Mouse (Mus musculus): ENCODE data around the gene Med20.

The Med20 gene

DNA sequence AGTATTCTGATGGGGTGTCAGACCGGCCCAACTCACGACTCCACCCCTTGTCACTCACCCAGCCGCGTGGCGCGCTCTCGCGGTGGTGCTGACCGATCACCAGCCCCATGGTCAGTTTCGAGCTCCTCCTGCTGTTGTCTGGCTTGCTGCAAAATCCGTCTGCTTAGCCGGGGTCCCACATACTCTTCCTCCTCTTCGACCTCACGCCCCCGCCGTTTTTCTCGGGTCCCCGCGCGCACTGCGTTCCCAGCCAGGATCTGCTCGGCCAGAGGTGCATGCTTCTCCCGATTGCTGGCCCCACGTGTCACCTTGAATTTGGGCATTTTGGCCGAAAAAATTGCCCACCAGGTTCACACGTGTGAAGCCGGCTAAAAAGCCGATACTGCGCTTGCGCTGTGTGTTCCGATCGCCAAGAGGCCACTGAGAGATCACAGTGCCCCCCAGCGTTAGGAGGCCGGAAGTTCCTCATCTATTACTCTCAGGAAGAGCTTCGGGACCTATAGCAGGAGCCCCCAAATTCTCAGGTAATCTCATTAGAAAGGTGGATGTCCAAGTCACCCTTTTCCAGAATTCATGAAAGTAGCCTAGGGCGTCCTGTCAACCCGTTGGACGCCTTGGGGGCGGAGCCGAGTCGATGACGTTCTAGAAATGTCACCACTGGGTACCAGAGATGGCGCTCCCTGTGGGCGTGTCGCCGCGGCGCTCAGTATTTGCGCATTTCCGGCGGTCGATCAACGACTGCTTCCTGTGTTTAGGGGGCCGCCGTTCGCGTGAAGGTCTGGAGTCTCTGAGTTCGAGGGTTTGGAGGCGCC is at the start of gene Med20, which contains the start of the genes Bysl and Gm20517:
Gene Med20 (plus strand): TSS at position 734 of the 812 bp plus-strand sequence.
Gene Bysl (minus strand): TSS at position 644 of the 812 bp plus-strand sequence.
Gene Gm20517 (plus strand): TSS at position 741 of the 812 bp plus-strand sequence.
- in situ Hi-C loops (cut with MboI; ENCODE audit: unreplicated experiment in 2 of 2), result loop anchor here (5.0 to 10.0 kb wide), 5 partner anchors 76 to 494 kb away; partner anchors contain the start of genes Mrps10 (in 2 of the 2), Frs3 (in 1 of the 2), Gm21981 (in 1 of the 2) and Prickle4 (in 1 of the 2)

- in situ Hi-C loops (cut with MboI; ENCODE audit: unreplicated experiment in 2 of 2), result no loop called here
Observed at GRCm38 (mm10) chr17:47562875-47563274, 48.5 kb upstream of the Med20 start.

GRCm38 (mm10) chr17:47564612-47565011 is 46.8 kb upstream of the Med20 start:
- in situ Hi-C loops (cut with MboI; ENCODE audit: unreplicated experiment in 2 of 2), result no loop called here

DNA sequence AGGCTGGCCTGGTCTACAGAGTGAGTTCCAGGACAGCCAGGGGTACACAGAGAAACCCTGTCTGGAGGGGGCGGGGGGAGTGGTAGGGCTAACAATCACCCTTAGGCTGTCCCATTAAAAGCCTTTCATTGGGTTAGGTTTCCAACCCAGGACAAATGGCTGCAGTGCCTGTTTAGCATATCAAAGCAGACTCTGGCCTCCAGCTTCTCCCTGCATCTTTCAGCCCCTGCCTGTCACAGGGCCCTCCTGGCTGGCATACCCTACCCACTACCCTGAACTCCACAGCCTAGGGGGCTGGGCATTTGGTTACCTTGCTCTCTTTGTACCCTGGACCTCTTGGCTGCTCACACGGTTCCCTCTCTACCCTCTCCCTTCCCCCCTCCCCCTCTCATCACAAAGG is 45.2 kb upstream of the Med20 start:
- in situ Hi-C loops (cut with MboI; ENCODE audit: unreplicated experiment in 2 of 2), result no loop called here

DNA sequence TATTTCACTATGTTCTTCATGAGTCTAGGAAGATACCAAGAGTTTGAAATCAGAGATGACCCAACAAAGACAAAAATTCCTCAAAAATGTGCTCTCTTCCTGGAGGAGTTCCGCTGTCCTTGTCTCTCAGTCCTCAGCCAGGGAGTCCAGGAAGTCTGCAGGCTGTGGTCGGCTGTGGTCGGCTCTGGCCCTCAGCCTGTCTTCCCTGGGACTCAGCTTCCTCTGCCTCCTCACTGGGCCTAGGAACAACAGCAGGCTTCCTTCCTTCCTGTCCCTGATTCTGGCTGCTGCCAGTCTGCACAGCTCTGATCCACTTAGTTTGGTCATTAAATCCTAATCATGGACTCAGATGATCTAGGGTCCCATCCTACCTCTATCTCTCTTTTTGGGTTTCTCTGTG is 44.1 kb upstream of the Med20 start:
- in situ Hi-C loops (cut with MboI; ENCODE audit: unreplicated experiment in 2 of 2), result no loop called here

GRCm38 (mm10) chr17:47568389-47568788 is 43.0 kb upstream of the Med20 start:
- in situ Hi-C loops (cut with MboI; ENCODE audit: unreplicated experiment in 2 of 2), result no loop called here

DNA sequence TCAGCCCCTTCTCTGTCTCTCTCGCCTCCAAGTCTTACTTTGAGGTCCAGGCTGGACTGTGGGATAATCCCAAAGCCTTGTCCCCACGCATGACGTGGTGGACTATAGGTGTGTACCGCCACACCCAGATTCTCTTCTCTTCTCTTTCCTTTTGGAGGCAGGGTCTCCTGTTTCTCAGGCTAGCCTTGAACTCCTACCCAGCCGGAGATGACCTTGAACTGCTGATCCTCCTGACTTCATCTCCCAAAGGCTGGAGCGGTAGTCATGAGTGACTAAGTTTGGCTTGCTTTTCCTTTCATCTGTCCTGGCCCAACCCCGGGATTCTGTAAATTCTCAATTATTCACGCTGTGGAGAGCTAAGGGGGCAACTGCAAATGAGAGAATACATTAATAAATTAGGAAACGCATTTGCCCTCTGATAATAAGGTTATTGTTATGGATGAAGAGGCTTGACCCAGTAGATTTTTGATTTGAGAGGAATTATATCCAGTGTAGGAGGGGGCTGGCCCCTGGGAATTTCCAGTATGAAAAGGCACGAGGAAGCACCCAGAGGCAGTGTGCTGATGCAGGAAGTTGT is 42.3 kb upstream of the Med20 start:
- in situ Hi-C loops (cut with MboI; ENCODE audit: unreplicated experiment in 2 of 2), result no loop called here

- in situ Hi-C loops (cut with MboI; ENCODE audit: unreplicated experiment in 2 of 2), result no loop called here
Observed at GRCm38 (mm10) chr17:47571621-47572020, 39.8 kb upstream of the Med20 start.

DNA sequence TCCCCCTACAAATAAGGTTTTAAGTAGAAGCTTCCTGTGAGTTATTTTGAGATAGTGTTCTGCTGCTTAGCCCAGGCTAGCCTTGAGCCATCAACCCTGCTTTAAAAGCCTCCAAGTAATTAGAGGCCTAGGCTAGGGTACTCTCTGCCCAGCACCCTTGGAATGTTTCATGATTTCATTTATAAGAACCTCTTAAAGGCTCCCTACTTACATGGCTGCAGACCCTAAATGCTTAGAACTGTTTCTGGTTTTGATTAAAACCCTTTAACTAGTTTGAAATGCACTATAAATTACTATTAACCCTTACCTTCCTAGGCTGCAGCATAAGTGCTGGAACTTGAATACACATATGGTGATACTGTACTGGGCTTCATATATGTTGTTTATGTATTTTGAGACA is 38.9 kb upstream of the Med20 start:
- in situ Hi-C loops (cut with MboI; ENCODE audit: unreplicated experiment in 2 of 2), result no loop called here

GRCm38 (mm10) chr17:47574028-47574427 is 37.4 kb upstream of the Med20 start:
- in situ Hi-C loops (cut with MboI; ENCODE audit: unreplicated experiment in 2 of 2), result no loop called here

GRCm38 (mm10) chr17:47574830-47575229 is 36.6 kb upstream of the Med20 start:
- in situ Hi-C loops (cut with MboI; ENCODE audit: unreplicated experiment in 2 of 2), result no loop called here

GRCm38 (mm10) chr17:47578655-47579054 is 32.7 kb upstream of the Med20 start:
- in situ Hi-C loops (cut with MboI; ENCODE audit: unreplicated experiment in 2 of 2), result no loop called here

GRCm38 (mm10) chr17:47580962-47581361 is 30.4 kb upstream of the Med20 start:
- in situ Hi-C loops (cut with MboI; ENCODE audit: unreplicated experiment in 2 of 2), result no loop called here

DNA sequence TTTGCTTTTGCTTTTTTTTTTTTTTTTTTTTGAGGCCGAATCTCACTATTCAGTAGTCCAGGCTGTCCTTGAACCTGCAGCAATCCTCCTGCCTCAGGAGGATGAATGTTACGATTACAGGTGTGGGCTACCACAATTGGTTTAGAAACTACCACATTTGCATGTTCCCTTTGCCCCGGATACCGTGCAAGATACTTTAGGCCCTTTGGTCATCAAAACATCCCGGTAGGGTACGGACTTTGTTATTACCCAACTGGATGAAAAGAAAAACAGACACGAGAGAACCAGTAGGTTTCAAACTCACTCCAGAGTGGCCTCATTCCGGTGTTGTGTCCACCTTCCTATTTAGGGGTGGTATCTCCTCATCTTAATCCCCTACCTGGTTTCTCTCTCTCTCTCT is 22.9 kb upstream of the Med20 start:
- in situ Hi-C loops (cut with MboI; ENCODE audit: unreplicated experiment in 2 of 2), result no loop called here

- in situ Hi-C loops (cut with MboI; ENCODE audit: unreplicated experiment in 2 of 2), result loop anchor here in 1 of 2 experiments (5.0 kb wide), 1 partner anchor 34 kb away; no protein-coding TSS in a partner anchor
Observed at GRCm38 (mm10) chr17:47591073-47591472, 20.3 kb upstream of the Med20 start.

DNA sequence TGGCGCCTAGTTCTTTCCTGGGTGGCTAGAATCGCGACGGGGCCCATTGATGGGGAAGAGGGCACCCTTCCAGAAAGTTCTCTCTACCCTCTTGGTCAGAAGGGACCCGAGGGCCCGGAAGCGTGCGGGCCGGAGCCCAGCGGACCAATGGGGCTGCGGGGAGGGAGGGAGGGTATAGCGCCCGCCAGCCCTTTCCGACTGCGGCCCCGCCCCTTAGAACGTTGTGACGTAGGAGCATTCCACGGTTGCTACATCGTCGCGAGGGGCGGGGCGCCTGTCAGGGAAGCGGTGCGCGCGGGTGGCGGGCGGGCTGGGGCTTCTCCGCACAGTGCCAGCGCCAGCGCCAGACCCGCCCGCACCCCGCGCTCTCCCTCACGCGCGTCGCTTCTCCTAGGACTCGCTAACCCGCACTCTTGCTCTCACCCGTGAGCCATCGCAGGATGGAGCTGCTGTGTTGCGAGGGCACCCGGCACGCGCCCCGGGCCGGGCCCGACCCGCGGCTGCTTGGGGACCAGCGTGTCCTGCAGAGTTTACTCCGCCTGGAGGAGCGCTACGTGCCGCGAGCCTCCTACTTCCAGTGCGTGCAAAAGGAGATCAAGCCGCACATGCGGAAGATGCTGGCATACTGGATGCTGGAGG is 18.0 kb upstream of the Med20 start:
- in situ Hi-C loops (cut with MboI; ENCODE audit: unreplicated experiment in 2 of 2), result loop anchor here in 1 of 2 experiments (5.0 kb wide), 1 partner anchor 36 kb away; no protein-coding TSS in a partner anchor

GRCm38 (mm10) chr17:47593854-47594182 is 17.6 kb upstream of the Med20 start:
- in situ Hi-C loops (cut with MboI; ENCODE audit: unreplicated experiment in 2 of 2), result loop anchor here in 1 of 2 experiments (5.0 kb wide), 1 partner anchor 37 kb away; no protein-coding TSS in a partner anchor

DNA sequence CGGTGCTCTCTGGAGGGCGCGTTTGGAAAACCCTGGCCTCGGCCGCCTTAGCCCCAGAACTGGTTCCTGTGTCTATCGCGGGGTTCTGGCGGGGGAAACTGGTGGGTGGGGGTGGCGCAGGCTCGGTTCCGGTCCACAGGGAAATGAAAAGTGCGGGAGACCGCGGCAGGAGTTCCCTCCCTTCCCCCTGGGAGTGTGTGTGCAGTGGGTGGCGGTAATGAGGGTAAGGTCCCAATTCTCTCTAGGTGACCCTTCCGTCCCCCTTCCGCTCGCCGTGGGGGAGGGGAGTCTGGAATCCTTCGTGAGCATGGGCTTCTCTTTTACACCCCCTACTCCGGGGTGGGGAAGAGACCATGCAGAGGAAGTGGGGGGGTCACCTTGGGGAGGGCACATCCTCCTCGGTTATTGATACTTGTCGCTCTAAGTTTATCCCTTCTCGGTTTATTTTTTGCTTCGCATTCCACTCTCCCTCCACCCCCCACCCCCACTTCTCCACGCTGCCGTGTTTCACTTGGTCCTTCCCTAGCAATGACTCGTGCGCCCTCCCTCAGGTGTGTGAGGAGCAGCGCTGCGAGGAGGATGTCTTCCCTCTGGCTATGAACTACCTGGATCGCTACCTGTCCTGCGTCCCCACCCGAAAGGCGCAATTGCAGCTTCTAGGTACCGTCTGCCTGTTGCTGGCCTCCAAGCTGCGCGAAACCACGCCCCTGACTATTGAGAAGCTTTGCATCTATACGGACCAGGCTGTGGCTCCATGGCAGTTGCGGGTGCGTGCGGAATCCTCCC is 17.0 kb upstream of the Med20 start:
- in situ Hi-C loops (cut with MboI; ENCODE audit: unreplicated experiment in 2 of 2), result loop anchor here in 1 of 2 experiments (5.0 kb wide), 1 partner anchor 37 kb away; no protein-coding TSS in a partner anchor

GRCm38 (mm10) chr17:47594969-47595247 is 16.5 kb upstream of the Med20 start:
- in situ Hi-C loops (cut with MboI; ENCODE audit: unreplicated experiment in 2 of 2), result loop anchor here (5.0 kb wide), 2 partner anchors 38 to 83 kb away; no protein-coding TSS in a partner anchor

Measured in v-Abl transformed pro-B cells (cell line).